Mouse (Mus musculus): ENCODE measurements around the gene Zfyve28. TPM values are rescaled to one million over a fixed set of nuclear protein-coding genes. Genes with fewer than 3 reads are reported as not detected.

Zfyve28 gene
- polyA plus RNA-seq, 1 experiment from 2014 or later = 0.21 TPM

GRCm38 (mm10) chr5:34269921-34270465, 18.3 kb downstream of the Zfyve28 start:
- DNase-seq = no peak
- Histone ChIP-seq H3K4me2 (no peak overlapping the region), H3K9me3 (ENCODE audit: low read depth, low read length) (no peaks in the 10 kb centered on the region), H3K27me3 (ENCODE audit: insufficient read depth, low read length) (no peaks in the 10 kb centered on the region), H3K4me1 (ENCODE audit: insufficient read depth) (no peaks in the 10 kb centered on the region), H3K36me3 (ENCODE audit: insufficient read depth) (no peaks in the 10 kb centered on the region), H3K27ac (ENCODE audit: low read depth) (no peak overlapping the region), H3K4me3 (ENCODE audit: low read depth, low read length) (no peak overlapping the region), H3K9ac (no peak overlapping the region)
- TF ChIP-seq CTCF (IDR thresholded peaks at IDR 0.05; ENCODE audit: low read depth) = no peak
- 53% methylated on average over 12 of the region's 12 CpGs for WGBS
- ATAC-seq (ENCODE audit: insufficient read depth) = no peak

- Histone ChIP-seq H3K4me3 (ENCODE audit: low read depth, low read length) (no peak overlapping the region), H3K27me3 (ENCODE audit: insufficient read depth, low read length) (no peaks in the 10 kb centered on the region), H3K9ac (no peak overlapping the region), H3K9me3 (ENCODE audit: low read depth, low read length) (no peaks in the 10 kb centered on the region), H3K4me2 (no peak overlapping the region), H3K36me3 (ENCODE audit: insufficient read depth) (no peaks in the 10 kb centered on the region), H3K4me1 (ENCODE audit: insufficient read depth) (no peaks in the 10 kb centered on the region), H3K27ac (ENCODE audit: low read depth) (no peak overlapping the region)
- DNase-seq (no peak), ATAC-seq (ENCODE audit: insufficient read depth) (no peak)
- TF ChIP-seq CTCF (IDR thresholded peaks at IDR 0.05; ENCODE audit: low read depth) = no peak
- WGBS = 79% methylated on average over 16 of the region's 16 CpGs
Observed at GRCm38 (mm10) chr5:34269197-34269920, 18.9 kb downstream of the Zfyve28 start.

GRCm38 (mm10) chr5:34266065-34266464, 22.2 kb downstream of the Zfyve28 start:
- TF ChIP-seq CTCF (IDR thresholded peaks at IDR 0.05; ENCODE audit: low read depth) = no peak
- Histone ChIP-seq H3K27ac (ENCODE audit: low read depth) (no peak overlapping the region), H3K4me2 (no peak overlapping the region), H3K9ac (no peak overlapping the region), H3K36me3 (ENCODE audit: insufficient read depth) (no peaks in the 10 kb centered on the region), H3K4me3 (ENCODE audit: low read depth, low read length) (no peak overlapping the region), H3K4me1 (ENCODE audit: insufficient read depth) (no peaks in the 10 kb centered on the region), H3K27me3 (ENCODE audit: insufficient read depth, low read length) (no peaks in the 10 kb centered on the region), H3K9me3 (ENCODE audit: low read depth, low read length) (no peaks in the 10 kb centered on the region)
- 64% methylated on average over 4 of the region's 4 CpGs for WGBS
- ATAC-seq (ENCODE audit: insufficient read depth) = no peak
- no peak for DNase-seq

GRCm38 (mm10) chr5:34259172-34259816, 29.0 kb downstream of the Zfyve28 start:
- Histone ChIP-seq H3K9me3 (ENCODE audit: low read depth, low read length) (no peaks in the 10 kb centered on the region), H3K4me3 (ENCODE audit: low read depth, low read length) (no peak overlapping the region), H3K9ac (no peak overlapping the region), H3K27ac (ENCODE audit: low read depth) (no peak overlapping the region), H3K36me3 (ENCODE audit: insufficient read depth) (no peaks in the 10 kb centered on the region), H3K27me3 (ENCODE audit: insufficient read depth, low read length) (no peaks in the 10 kb centered on the region), H3K4me2 (no peak overlapping the region), H3K4me1 (ENCODE audit: insufficient read depth) (no peaks in the 10 kb centered on the region)
- 65% methylated on average over 3 of the region's 3 CpGs for WGBS
- ATAC-seq (ENCODE audit: insufficient read depth) (no peak), DNase-seq (no peak)
- no peak for TF ChIP-seq CTCF (IDR thresholded peaks at IDR 0.05; ENCODE audit: low read depth)

- H3K4me3 ChIP-seq (ENCODE audit: low read depth, low read length) = no peak overlapping the region
- H3K27ac ChIP-seq (ENCODE audit: low read depth) = no peak overlapping the region
- peak; percentile 47 for TF ChIP-seq CTCF (IDR thresholded peaks at IDR 0.05; ENCODE audit: low read depth)
- H3K36me3 ChIP-seq (ENCODE audit: insufficient read depth) = no peaks in the 10 kb centered on the region
- no peak overlapping the region for H3K9ac ChIP-seq
- no peak overlapping the region for H3K4me2 ChIP-seq
- no peaks in the 10 kb centered on the region for H3K9me3 ChIP-seq (ENCODE audit: low read depth, low read length)
- ATAC-seq (ENCODE audit: insufficient read depth) (no peak), DNase-seq (peak; percentile 29)
- peaks cover 13% of the 10 kb centered on the region for H3K4me1 ChIP-seq (ENCODE audit: insufficient read depth)
- no peaks in the 10 kb centered on the region for H3K27me3 ChIP-seq (ENCODE audit: insufficient read depth, low read length)
- 83% methylated on average over 3 of the region's 3 CpGs for WGBS
Observed at GRCm38 (mm10) chr5:34255189-34255588, 33.1 kb downstream of the Zfyve28 start.

GRCm38 (mm10) chr5:34254309-34254708, 33.9 kb downstream of the Zfyve28 start:
- ATAC-seq (ENCODE audit: insufficient read depth) (no peak), DNase-seq (no peak)
- TF ChIP-seq CTCF (IDR thresholded peaks at IDR 0.05; ENCODE audit: low read depth) = no peak
- no peaks in the 10 kb centered on the region for H3K27me3 ChIP-seq (ENCODE audit: insufficient read depth, low read length)
- no peak overlapping the region for H3K4me2 ChIP-seq
- no peak overlapping the region for H3K4me3 ChIP-seq (ENCODE audit: low read depth, low read length)
- WGBS = 58% methylated on average over 8 of the region's 8 CpGs
- no peaks in the 10 kb centered on the region for H3K9me3 ChIP-seq (ENCODE audit: low read depth, low read length)
- H3K27ac ChIP-seq (ENCODE audit: low read depth) = no peak overlapping the region
- H3K4me1 ChIP-seq (ENCODE audit: insufficient read depth) = peaks cover 21% of the 10 kb centered on the region
- H3K9ac ChIP-seq = no peak overlapping the region
- H3K36me3 ChIP-seq (ENCODE audit: insufficient read depth) = no peaks in the 10 kb centered on the region

GRCm38 (mm10) chr5:34252967-34253519, 35.2 kb downstream of the Zfyve28 start:
- Histone ChIP-seq H3K27ac (ENCODE audit: low read depth) (no peak overlapping the region), H3K27me3 (ENCODE audit: insufficient read depth, low read length) (no peaks in the 10 kb centered on the region), H3K4me1 (ENCODE audit: insufficient read depth) (peaks cover 21% of the 10 kb centered on the region), H3K36me3 (ENCODE audit: insufficient read depth) (no peaks in the 10 kb centered on the region), H3K9ac (no peak overlapping the region), H3K4me2 (no peak overlapping the region), H3K9me3 (ENCODE audit: low read depth, low read length) (no peaks in the 10 kb centered on the region), H3K4me3 (ENCODE audit: low read depth, low read length) (no peak overlapping the region)
- TF ChIP-seq CTCF (IDR thresholded peaks at IDR 0.05; ENCODE audit: low read depth) = no peak
- no peak for DNase-seq
- WGBS = 40% methylated on average over 4 of the region's 4 CpGs
- no peak for ATAC-seq (ENCODE audit: insufficient read depth)
